In genomic region chr17:6429945-6430344, GRCm38 (mm10) we compare ENCODE assay signal across 7 mouse cellular contexts. TPM values are rescaled to one million over a fixed set of nuclear protein-coding genes. Genes with fewer than 3 reads are reported as not detected.
DNase-seq lines count a peak whose midpoint lies in the region; ATAC-seq lines count a peak whose summit lies in the region.
"Not testable (repeated sequence)": the region's sequence is repeated elsewhere in the genome, so short reads cannot be mapped to it uniquely, and the experiment has no call there.

TSS of gene Dynlt1b (plus strand) at chr17:6430112.

- DNase-seq in adrenal gland, adult 2 months: peak; percentile 100
- DNase-seq in embryo, embryonic 11.5 days (ENCODE audit: low read depth, low spot score): peak; percentile 96
- peak; percentile 100 for DNase-seq in gastrocnemius, postnatal 4 days (ENCODE audit: low spot score in 2 of 2)
- DNase-seq in left cerebral cortex, postnatal 36 days (ENCODE audit: low spot score in 2 of 2): peak; percentile 100
- DNase-seq in midbrain, embryonic 11.5 days (ENCODE audit: low spot score, missing footprints): peak; percentile 100
- DNase-seq in skeletal muscle tissue, adult 2 months (ENCODE audit: low read depth, low spot score): peak; percentile 98

- H3K27me3 ChIP-seq in intestine, embryonic 16.5 days (replicated peaks; ENCODE audit: control insufficient read depth, insufficient read depth, low read length); midbrain, embryonic 11.5 days (ENCODE audit: control insufficient read depth, insufficient read depth, low read length): not testable (repeated sequence)

- H3K4me1 ChIP-seq in intestine, embryonic 16.5 days (ENCODE audit: control insufficient read depth, insufficient read depth, low read length); midbrain, embryonic 11.5 days (ENCODE audit: control insufficient read depth, insufficient read depth, low read length): not testable (repeated sequence)

- WGBS in intestine, embryonic 16.5 days: under 1% methylated on average over 27 of the region's 27 CpGs
- under 1% methylated on average over 27 of the region's 27 CpGs for WGBS in midbrain, embryonic 11.5 days

- H3K4me2 ChIP-seq in intestine, embryonic 16.5 days (ENCODE audit: low read depth, low read length): peak within 1 kb of the TSS; percentile 57
- peak within 1 kb of the TSS; percentile 50 for H3K4me2 ChIP-seq in midbrain, embryonic 11.5 days

- peak within 1 kb of the TSS; percentile 79 for H3K27ac ChIP-seq in intestine, embryonic 16.5 days (ENCODE audit: low read length)
- peak within 1 kb of the TSS; percentile 25; the same call in 1 of the 2 replicates for H3K27ac ChIP-seq in midbrain, embryonic 11.5 days (ENCODE audit: low read depth, low read length)

- ATAC-seq in intestine, embryonic 16.5 days: peak; percentile 98
- peak; percentile 98 for ATAC-seq in midbrain, embryonic 11.5 days (ENCODE audit: low FRiP score)

- H3K4me3 ChIP-seq in intestine, embryonic 16.5 days (ENCODE audit: low read length): peak within 1 kb of the TSS; percentile 58
- peak within 1 kb of the TSS; percentile 50 for H3K4me3 ChIP-seq in midbrain, embryonic 11.5 days (ENCODE audit: low read depth, low read length)

- not testable (repeated sequence) for H3K36me3 ChIP-seq in intestine, embryonic 16.5 days (ENCODE audit: control insufficient read depth, insufficient read depth, low read length); midbrain, embryonic 11.5 days (ENCODE audit: control insufficient read depth, insufficient read depth, low read length)

- H3K9me3 ChIP-seq in intestine, embryonic 16.5 days (ENCODE audit: control insufficient read depth, low read length); midbrain, embryonic 11.5 days (ENCODE audit: control insufficient read depth, low read length): not testable (repeated sequence)

- H3K9ac ChIP-seq in intestine, embryonic 16.5 days (ENCODE audit: low read depth, low read length): peak within 1 kb of the TSS; percentile 74
- H3K9ac ChIP-seq in midbrain, embryonic 11.5 days (ENCODE audit: low read length): peak within 1 kb of the TSS; percentile 79

- intact Hi-C loops in left cerebral cortex, postnatal 36 days (cut with DNase I): not testable (repeated sequence)

RNA-seq across cellular contexts. Expression of gene Dynlt1b, which starts in this region (rescaled TPM):
- total RNA-seq in adrenal gland, adult 2 months (2021): 100 to 1,000 TPM; 116 to 142 TPM
- polyA plus RNA-seq in adrenal gland, adult 2 months (2012; rRNA removed): 150 and 165 TPM in 2 replicates
- 100 to 1,000 TPM; 128 to 146 TPM for total RNA-seq in gastrocnemius, postnatal 4 days (2021)
- 546 and 548 TPM in 2 replicates for polyA plus RNA-seq in intestine, embryonic 16.5 days (2015; fragmentation: Nextera tagmentation; extraction: Ambion mirVana)
- 10 to 100 TPM; 45.8 to 49.4 TPM for total RNA-seq in left cerebral cortex, postnatal 36 days (2021)
- polyA plus RNA-seq in midbrain, embryonic 11.5 days (2014; fragmentation: Nextera tagmentation; extraction: Ambion mirVana): 673 and 680 TPM in 2 replicates

Comparison
In these comparisons a context has a peak if more than half of its experiments do, and no peak if none do; other contexts are left out.
1. Peak in every context shown above with its lines: DNase-seq, ATAC-seq, H3K4me3 ChIP-seq and H3K27ac ChIP-seq.